Comparison of ENCODE assay signal across 8 mouse cellular contexts in genomic region chr15:86032811-86033190, GRCm38 (mm10). TPM values are rescaled to one million over a fixed set of nuclear protein-coding genes. Genes with fewer than 3 reads are reported as not detected.
DNase-seq lines count a peak whose midpoint lies in the region; ATAC-seq lines count a peak whose summit lies in the region.

No protein-coding gene starts in this region.

- WGBS in limb, embryonic 13.5 days = 1% methylated on average over 38 of the region's 38 CpGs
- under 1% methylated on average over 38 of the region's 38 CpGs for WGBS in midbrain, embryonic 13.5 days

- peak overlapping the region; percentile 63 for H3K4me3 ChIP-seq in limb, embryonic 13.5 days
- H3K4me3 ChIP-seq in midbrain, embryonic 13.5 days (replicated peaks) = peak overlapping the region; percentile 55

- H3K27me3 ChIP-seq in limb, embryonic 13.5 days = peaks cover 43% of the 10 kb centered on the region
- peaks cover 38% of the 10 kb centered on the region for H3K27me3 ChIP-seq in midbrain, embryonic 13.5 days

- ATAC-seq in limb, embryonic 13.5 days (ENCODE audit: low FRiP score, low read depth) = no peak
- ATAC-seq in midbrain, embryonic 13.5 days = peak; percentile 5; the same call in 1 of the 2 replicates

- DNase-seq in gastrocnemius, postnatal 10 days = peak; percentile 33
- no peak for DNase-seq in gastrocnemius, adult 8-10 months (ENCODE audit: low spot score in 2 of 2)
- DNase-seq in adrenal gland, postnatal 36 days = peak; percentile 34 to 44
- DNase-seq in heart, postnatal 10 days = peak; percentile 45 to 69
- DNase-seq in spleen, postnatal 14 days (ENCODE audit: low spot score in 2 of 2) = no peak
- DNase-seq in gastrocnemius, postnatal 25 days = no peak

- H3K9ac ChIP-seq in limb, embryonic 13.5 days = peak overlapping the region; percentile 65
- H3K9ac ChIP-seq in midbrain, embryonic 13.5 days (replicated peaks) = peak overlapping the region; percentile 60

- no peak overlapping the region for H3K27ac ChIP-seq in limb, embryonic 13.5 days
- H3K27ac ChIP-seq in midbrain, embryonic 13.5 days = peak overlapping the region; percentile 64; the same call in 1 of the 2 replicates

- peaks cover 20% of the 10 kb centered on the region for H3K9me3 ChIP-seq in limb, embryonic 13.5 days
- H3K9me3 ChIP-seq in midbrain, embryonic 13.5 days = no peaks in the 10 kb centered on the region

- H3K4me2 ChIP-seq in limb, embryonic 13.5 days (replicated peaks) = peak overlapping the region; percentile 92
- H3K4me2 ChIP-seq in midbrain, embryonic 13.5 days (replicated peaks) = peak overlapping the region; percentile 71

- intact Hi-C loops in heart, postnatal 10 days (cut with DNase I) = no loop called here

- H3K4me1 ChIP-seq in limb, embryonic 13.5 days = peaks cover 41% of the 10 kb centered on the region
- peaks cover 36% of the 10 kb centered on the region for H3K4me1 ChIP-seq in midbrain, embryonic 13.5 days (replicated peaks)

- peaks cover 17% of the 10 kb centered on the region for H3K36me3 ChIP-seq in limb, embryonic 13.5 days
- peaks cover 22% of the 10 kb centered on the region for H3K36me3 ChIP-seq in midbrain, embryonic 13.5 days

RNA-seq across cellular contexts. Expression of gene Celsr1, which starts 0.8 kb away (rescaled TPM):
- under 1 TPM; 0.73 to 0.88 TPM for total RNA-seq in gastrocnemius, postnatal 10 days (2021)
- total RNA-seq in gastrocnemius, adult 8-10 months (2022) = under 1 TPM; 0.02 to 0.36 (median 0.10) TPM
- 1 to 10 TPM; 5.1 to 6.3 TPM for total RNA-seq in adrenal gland, postnatal 36 days (2021)
- 10 to 100 TPM; 15.1 to 17.1 TPM for total RNA-seq in heart, postnatal 10 days (2021)
- polyA plus RNA-seq in limb, embryonic 13.5 days (2015; fragmentation: Nextera tagmentation; extraction: Ambion mirVana) = 2.0 TPM in 2 replicates
- polyA plus RNA-seq in midbrain, embryonic 13.5 days (2015; fragmentation: Nextera tagmentation; extraction: Ambion mirVana) = 2.0 and 2.7 TPM in 2 replicates
- under 1 TPM; 0.31 to 0.43 TPM for total RNA-seq in gastrocnemius, postnatal 25 days (2021)

RNA-seq across cellular contexts. Expression of gene Gramd4, which starts 24.7 kb away (rescaled TPM):
- 10 to 100 TPM; 11.4 to 11.5 TPM for total RNA-seq in gastrocnemius, postnatal 10 days (2021)
- total RNA-seq in gastrocnemius, adult 8-10 months (2022) = 1 to 10 TPM; 5.8 to 9.2 (median 8.1) TPM
- total RNA-seq in adrenal gland, postnatal 36 days (2021) = 10 to 100 TPM; 13.9 to 18.7 TPM
- total RNA-seq in heart, postnatal 10 days (2021) = 10 to 100 TPM; 37.2 to 42.1 TPM
- polyA plus RNA-seq in limb, embryonic 13.5 days (2015; fragmentation: Nextera tagmentation; extraction: Ambion mirVana) = 15.0 and 15.3 TPM in 2 replicates
- polyA plus RNA-seq in midbrain, embryonic 13.5 days (2015; fragmentation: Nextera tagmentation; extraction: Ambion mirVana) = 31.3 and 34.3 TPM in 2 replicates
- 1 to 10 TPM; 4.2 to 9.7 TPM for total RNA-seq in gastrocnemius, postnatal 25 days (2021)

Comparison
In these comparisons a context has a peak if more than half of its experiments do, and no peak if none do; other contexts are left out.
1. DNase-seq: peak in gastrocnemius, postnatal 10 days (single experiment), adrenal gland, postnatal 36 days (2 of 2) and heart, postnatal 10 days (2 of 2); none in gastrocnemius, adult 8-10 months (0 of 2), spleen, postnatal 14 days (0 of 2) and gastrocnemius, postnatal 25 days (single experiment).